Mouse (Mus musculus) liver, adult (tissue): ENCODE results near the gene Bcl2l12.

ENCODE experiments used
- GATA4 ChIP-seq: IDR thresholded peaks from 2 replicates; pipeline ENCODE4 v1.6.1; 2014; ENCODE audit warnings: mild to moderate bottlenecking, low read length; ENCODE audit not compliant: insufficient replicate concordance

Gene Bcl2l12

DNA sequence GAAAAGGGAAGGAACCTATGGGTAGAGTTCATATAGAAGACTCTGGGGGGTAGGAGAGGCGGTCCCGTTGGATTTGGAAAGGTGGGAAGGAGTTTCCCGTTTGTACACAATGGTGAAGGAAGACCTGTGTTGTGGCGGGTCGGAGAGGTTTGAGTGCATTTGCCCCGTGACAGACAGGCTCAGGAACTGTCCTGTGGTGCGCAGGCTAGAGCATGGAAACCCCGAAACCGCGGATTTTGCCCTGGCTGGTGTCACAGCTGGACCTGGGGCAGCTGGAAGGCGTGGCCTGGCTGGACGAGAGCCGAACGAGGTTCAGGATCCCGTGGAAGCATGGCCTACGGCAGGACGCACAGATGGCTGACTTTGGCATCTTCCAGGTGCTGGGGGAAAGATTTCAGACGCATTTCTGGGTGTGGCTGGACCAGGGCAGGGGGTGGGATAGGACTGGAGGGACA is at the start of gene Bcl2l12:
Bcl2l12 (minus strand) TSS at position 212 of the 455 bp plus-strand sequence.
- TF ChIP-seq GATA4, result no peak

GRCm38 (mm10) chr7:45047491-45047890 is 49.0 kb upstream of the Bcl2l12 start:
- no peak for TF ChIP-seq GATA4

- TF ChIP-seq GATA4, result no peak
Observed at GRCm38 (mm10) chr7:45046853-45047350, 48.4 kb upstream of the Bcl2l12 start.

- no peak for TF ChIP-seq GATA4
Observed at GRCm38 (mm10) chr7:45045741-45046140, 47.2 kb upstream of the Bcl2l12 start.

DNA sequence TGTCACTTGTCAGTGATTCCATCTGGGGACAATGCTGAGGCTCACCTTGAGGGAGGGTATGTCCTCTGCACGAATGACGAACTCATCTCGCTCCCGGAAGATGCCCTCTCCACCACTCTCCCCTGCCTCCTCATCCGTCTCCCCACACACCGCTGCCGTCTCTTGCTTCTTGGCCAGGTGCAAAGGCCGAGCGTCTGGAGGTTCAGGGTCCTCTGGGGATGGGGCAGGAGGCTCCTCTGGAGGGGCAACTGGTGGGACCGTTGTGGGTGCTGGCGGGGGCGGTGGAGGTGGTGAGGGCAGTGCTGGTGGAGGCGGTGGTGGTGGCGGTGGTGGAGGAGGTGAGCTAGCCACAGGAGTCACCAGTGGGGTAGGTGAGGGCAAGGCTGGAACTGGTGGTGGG is 44.8 kb upstream of the Bcl2l12 start:
- TF ChIP-seq GATA4, result no peak

GRCm38 (mm10) chr7:45040851-45041250 is 42.3 kb upstream of the Bcl2l12 start:
- TF ChIP-seq GATA4, result no peak

GRCm38 (mm10) chr7:45038411-45038810 is 39.9 kb upstream of the Bcl2l12 start:
- no peak for TF ChIP-seq GATA4

GRCm38 (mm10) chr7:45037720-45038361 is 39.3 kb upstream of the Bcl2l12 start:
- no peak for TF ChIP-seq GATA4

- no peak for TF ChIP-seq GATA4
Observed at GRCm38 (mm10) chr7:45036702-45037101, 38.2 kb upstream of the Bcl2l12 start.

DNA sequence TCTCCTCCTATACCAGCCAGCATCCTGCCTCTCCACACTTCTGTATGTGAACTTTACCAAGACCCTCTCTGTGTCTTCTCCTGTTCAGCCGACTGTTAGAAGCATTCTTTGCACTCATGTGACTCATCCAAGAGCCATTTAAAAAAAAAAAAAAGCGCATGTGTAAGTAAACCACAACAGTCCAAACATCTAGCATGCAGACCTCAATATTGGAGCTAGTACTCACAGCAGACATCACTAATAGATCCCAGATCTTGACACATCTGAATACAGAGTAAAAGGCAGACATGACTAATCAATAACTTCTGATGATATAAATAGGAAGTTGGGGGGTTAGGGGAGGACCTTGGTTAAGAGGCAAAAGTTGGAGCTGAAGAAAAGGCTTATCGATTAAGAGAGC is 37.1 kb upstream of the Bcl2l12 start:
- no peak for TF ChIP-seq GATA4

DNA sequence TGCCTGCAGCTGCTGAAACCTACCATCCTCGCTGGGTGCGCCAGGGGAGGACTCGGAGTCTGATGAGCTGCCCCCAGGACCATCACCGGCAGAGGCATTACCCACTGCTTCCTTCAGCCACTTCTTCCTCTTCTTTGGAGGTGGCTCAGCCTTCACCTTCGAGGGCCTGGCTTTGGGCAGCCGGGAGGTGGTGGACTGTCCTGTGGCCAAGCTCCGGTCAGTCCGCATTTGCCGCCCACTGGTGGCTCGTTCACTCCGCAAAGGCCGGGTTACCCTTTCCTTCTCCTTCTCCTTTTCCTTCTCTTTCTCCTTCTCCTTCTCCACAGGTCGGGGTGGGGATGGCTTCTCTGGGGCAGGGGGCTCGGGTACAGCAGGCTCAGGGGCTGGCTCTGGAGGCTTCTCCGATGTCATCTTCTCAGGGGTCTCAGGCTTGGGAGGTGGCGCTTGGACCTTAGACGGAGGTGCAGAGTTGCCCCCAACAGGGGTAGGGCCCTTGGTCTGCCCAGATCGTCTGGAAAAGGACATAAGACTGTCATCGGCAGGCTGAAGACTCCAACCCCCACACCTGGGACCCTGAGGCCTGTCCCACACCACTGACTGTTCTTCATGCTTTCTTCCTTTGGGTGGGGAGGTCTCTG is 35.3 kb upstream of the Bcl2l12 start:
- no peak for TF ChIP-seq GATA4

DNA sequence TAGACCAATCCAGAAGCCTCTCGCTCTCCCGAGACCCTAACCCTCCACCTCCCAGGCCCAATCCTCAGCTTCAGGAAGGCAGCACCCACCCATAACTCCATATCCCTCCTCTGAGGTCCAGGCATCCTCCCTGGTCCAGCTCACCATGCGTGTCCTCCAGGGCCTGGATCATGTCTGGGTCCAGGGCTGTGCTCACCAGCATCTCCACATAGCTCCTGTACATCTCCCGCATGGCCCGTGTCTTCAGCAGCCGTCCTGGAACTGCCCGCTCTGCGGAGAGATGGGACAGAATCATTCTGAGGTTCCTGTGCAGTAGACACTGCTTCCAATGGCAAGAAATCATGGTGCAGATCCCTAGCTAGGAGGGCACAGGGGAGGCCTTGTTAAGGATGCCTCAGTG is 32.3 kb upstream of the Bcl2l12 start:
- TF ChIP-seq GATA4, result no peak

DNA sequence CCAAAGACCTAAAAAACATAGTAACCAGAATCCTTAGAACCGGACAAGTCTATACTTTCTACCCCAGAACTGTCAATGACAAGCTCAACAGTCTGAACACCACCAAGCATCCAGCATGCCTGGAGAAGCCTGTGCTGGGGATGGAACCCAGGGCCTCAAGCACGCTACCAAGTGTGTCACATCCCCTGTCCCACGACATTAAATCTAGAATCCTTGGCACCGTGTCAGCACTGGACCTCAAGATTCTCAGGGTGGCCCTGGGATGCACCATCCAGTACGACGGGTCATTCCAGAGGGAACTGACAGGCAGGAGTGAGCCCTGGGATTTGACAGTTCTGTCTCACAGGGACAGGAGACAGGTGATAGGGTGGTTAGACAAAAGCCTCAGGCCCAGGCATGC is 31.5 kb upstream of the Bcl2l12 start:
- TF ChIP-seq GATA4, result no peak

DNA sequence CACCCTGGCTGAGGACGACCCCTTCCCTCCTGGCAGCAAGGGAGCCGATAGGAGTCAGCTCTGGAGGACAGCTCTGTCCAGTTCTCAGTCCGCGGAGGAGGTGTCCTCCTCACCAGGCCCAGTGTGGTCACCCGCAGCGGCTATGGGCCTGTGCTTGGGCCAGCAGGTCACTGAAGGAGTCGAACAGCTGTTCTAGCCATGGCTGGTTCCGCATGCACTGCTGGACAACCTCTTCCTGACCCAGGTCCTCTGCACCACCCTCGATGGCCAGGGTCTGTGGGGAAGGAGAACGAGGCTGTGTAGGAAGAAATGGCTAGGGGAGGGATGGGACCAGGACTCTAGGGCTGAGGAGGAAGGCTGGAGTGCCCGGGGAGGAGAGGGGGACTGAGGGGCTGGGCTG is 29.8 kb upstream of the Bcl2l12 start:
- no peak for TF ChIP-seq GATA4

GRCm38 (mm10) chr7:45027761-45028160 is 29.2 kb upstream of the Bcl2l12 start:
- no peak for TF ChIP-seq GATA4

DNA sequence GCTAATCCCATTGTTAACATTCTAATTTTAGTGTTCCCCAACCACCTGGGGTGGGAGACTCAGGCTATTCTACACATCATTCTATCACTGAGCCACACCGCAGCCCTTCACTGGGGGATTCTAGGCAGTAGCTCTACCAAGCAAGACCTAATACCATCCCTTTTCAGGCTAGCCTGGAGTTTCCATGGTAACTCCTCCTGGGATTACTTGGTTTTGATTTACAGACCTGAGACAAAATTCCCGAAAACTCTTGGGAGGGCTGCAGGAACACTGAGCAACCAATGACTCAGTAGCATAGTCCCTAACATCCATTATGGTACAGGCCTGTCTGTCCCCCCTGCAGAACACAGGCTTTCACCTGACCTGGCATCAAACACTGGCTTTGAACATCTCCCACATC is 27.7 kb upstream of the Bcl2l12 start:
- no peak for TF ChIP-seq GATA4

DNA sequence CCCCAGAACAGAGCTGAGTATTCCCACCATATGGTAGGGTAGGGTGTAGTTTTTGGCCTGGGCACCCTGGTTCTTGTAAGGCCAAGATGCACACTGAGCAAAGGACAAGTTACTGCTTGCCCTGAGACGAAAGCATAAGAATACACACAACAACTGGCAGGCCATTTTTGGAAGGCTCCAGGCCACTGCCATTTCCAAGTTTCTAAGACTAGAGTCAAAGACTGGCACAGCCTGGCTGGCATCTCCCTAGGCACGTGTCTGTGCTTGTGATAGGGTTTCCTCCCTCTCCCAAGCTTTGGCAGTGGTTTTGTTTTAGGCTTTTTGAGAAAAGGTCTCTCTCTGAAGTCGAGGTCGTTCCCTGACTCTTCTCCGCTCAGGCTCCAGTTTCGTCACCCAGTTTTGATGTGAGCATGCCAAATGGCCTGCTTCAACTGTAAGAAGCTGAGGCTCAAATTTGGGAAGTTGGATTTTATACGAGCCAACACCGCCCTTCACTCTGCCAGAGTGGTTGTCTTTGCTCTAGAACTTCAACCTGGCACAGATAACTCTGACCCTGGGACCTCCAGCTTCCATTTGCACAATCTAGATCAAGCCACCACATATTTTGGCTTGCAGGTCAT is 27.2 kb upstream of the Bcl2l12 start:
- TF ChIP-seq GATA4, result no peak
